Mouse (Mus musculus) kidney, adult 2 months (tissue): ENCODE data around the gene Pygb.
A peak's percentile ranks its signal among the peaks of the same experiment; 100 is the strongest.

Source experiments
- CTCF ChIP-seq: fragments of 200-500 bp; conservative IDR thresholded peaks from 2 replicates; pipeline ENCODE4 v1.5.1; 2011; ENCODE audit warnings: low read depth, mild to moderate bottlenecking, control low read depth, low read length, moderate library complexity, mixed read lengths; ENCODE audit not compliant: insufficient read depth, insufficient read length
- POLR2A ChIP-seq: fragments of 200-500 bp; IDR thresholded peaks from one replicate; pipeline ENCODE4 v1.6.1; 2011; ENCODE audit warnings: low read depth, low read length, control low read depth

DNA sequence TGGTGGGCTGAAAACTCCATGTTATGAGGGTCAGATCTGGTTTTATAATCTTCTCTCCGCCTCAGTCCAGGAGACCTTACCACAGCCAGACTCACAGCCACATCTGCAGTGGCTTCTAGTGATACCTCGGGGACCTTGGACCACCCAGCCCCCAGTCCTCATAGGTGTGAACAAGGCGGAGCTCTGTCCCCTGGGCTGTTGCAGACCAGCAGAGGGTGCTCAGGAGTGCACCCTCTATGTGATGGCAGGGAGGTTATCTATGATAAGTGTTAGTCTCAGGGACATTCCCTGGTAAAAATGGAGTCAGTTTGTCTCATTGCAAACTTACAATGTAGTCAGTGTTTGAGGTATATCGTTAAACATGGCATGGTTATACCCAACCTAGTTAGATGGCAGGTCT lies 42.1 kb downstream of the Pygb start:
- 0 out of 2 replicates have a peak, but pooled peaks have one; percentile 3 for TF ChIP-seq CTCF
- no peak for TF ChIP-seq POLR2A
